Mouse (Mus musculus) A20 (cell line): ENCODE measurements around the gene Tmem80.
A peak's percentile ranks its signal among the peaks of the same experiment; 100 is the strongest.

Experiments
- DNase-seq: peaks from one replicate; pipeline ENCODE4 v3.0.0-alpha.2; 2011; ENCODE audit warnings: low read depth, low spot score

Gene Tmem80

DNA sequence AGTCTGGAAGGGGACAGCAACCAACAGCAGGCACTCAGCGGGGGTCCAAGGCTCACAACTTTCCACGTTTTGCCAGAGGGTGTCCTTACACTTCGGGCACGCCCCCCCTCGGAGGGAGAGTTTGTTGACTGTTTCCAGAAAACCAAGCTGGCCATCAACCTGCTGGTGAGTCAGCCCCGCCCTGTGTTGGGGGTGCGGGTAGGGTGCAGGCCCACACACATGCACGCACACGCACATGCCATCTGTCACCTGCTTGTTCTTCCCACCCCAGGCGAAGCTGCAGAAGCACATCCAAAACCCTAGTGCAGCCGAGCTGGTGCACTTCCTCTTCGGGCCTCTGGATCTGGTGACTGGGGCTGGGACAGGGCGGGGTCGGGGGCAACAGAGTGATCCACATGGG is 29.4 kb downstream of the Tmem80 start:
- DNase-seq, result no peak

DNA sequence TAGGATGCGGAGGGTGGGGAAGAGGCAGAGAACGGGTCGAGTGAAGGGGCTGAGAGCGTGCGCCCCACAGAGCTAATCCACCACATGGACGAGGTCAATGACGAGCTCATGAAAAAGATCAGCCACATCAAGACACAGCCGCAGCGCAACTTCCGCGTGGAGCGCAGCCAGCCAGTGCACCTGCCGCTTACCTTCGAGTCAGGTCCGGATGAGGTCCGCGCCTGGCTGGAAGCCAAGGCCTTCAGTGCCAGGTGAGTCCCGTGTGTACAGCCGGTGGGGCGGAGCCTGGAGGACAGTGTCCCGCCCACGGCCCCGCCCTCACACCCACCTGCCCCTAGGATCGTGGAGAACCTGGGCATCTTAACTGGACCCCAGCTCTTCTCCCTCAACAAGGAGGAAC is 34.0 kb downstream of the Tmem80 start:
- peak; percentile 46 for DNase-seq

DNA sequence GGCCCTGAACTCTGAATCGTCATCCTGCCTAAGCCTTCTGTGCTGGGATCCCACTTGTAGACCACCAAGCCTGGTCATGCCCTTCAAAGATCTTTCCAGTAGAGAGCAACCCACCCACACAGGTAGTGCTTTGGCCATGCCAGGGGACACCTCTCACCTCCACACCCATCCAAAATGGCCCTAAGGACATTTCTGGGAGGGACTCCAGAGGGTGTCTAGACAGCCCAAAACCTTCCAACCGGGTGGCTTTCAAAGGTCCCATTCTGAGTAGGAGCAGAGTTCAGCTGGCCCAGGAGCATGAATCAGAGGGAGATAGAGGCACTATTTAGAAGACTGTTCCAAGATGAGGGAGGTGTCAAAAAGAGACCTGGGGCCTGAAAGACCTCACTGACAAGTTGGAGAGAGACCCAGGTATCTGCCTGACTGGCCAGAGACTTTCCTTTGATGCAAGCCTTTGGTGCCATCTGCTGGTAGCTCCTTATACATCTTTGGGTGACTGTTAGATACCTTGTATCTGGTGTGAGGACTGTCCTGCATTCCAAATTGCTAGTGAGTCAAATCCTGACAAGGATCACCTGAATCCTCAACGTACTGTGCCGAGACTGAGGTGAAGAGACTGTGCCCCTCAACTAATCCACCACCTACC is 35.7 kb downstream of the Tmem80 start:
- DNase-seq, result peak; percentile 79

DNA sequence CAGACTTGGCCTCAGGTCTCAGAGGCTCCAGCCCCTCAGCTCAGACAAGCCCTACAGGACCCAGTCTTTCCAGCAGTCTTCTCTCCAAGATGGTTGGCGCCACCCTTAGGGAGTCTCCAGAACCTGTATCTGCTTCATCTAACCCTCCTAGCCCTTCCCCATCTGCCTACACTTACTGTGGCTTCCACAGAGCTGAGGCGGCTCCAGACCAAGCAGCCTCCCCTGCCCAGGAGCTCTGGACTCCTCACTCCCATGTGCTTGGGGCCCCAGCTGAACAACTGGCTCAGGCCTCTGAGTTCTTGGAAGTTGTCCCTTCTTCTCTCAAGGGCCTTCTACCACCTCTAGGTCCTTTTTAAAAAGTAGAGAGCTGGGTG is 36.2 kb downstream of the Tmem80 start:
- no peak for DNase-seq

DNA sequence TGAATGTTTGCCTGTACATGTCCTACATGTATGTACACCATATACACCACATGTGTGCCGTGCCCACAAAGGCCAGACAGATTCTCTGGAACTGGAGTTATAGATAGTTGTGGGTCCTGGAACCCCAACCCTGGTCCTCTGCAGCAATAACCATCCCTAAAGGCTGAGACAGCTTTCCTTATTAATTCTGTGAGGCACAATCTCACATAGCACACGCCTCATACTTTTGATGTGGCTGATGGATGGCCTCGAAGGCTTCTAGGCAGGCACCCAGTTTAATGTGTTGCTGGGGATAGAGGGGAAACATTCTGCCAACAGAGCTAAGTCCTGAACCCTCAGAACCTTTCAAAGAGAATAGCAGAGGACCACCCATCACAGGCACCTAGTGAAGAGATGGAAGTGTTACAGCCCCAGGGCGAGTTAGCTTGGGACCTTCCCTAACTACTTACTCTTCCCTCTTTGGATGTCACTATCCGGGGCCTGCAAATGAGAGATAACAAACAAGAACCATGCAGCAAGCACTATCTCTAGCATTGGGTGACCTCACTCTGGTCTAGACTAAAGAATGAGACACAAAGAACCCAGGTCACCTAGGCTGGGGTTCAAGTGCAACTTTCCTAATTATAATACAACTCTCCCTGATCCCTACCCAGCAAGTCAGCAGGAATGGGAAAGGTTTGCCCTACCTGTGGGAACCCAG is 37.0 kb downstream of the Tmem80 start:
- DNase-seq, result no peak

DNA sequence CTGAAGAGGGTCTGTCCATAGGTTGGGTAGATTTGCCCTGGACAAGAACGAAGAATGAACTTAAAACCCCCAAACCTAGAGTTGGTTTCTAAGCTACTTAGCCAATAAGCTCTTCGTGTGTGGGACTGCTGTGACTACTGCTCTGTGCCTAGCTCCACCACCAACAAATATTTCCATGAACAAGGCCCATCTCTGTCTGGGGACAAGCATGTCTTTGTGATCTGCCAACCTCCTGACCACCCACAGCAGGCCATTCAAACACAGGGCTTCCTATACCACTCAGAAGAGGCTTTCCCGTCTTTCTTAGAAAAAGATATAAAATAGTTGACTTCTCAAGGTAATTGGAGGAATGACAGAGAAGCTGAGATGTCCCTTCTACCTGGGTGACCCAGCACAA is 37.5 kb downstream of the Tmem80 start:
- no peak for DNase-seq

DNA sequence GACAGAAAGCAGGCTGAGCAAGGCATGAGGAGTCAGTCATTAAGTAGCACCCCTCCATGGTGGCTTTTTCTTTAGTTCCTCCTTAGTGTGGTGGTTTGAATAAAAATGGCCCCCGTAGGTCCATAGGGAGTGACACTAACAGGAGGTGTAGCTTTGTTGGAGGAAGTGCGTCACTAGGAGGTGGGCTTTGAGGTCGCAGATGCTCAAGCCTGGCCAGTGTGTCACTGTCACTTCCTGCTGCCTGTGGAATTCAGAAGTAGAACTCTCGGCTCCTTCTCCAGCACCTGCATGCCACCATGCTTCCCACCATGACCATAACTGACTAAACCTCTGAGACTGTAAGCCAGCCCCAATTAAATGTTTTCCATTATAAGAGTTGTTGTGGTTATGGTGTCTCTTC is 39.8 kb downstream of the Tmem80 start:
- no peak for DNase-seq

DNA sequence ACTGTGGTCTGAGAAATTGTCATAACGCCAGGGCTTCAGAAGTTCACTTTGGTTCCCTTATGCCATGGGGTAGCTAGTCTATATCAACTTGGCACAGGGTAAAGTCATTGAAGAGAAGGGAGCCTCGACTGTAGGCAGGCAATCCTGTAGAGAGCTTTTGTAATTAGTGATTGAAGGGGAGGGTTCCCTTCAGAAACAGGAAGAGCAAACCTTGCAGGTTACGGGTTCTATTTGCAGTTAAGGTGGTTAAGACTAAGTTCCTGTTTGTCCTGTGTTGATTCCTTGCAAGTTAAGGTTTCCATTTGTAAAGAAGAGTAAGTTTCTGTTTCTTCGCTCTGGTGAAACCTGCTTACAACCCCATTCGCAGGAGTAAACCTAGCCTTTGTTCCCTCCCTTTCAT is 42.4 kb downstream of the Tmem80 start:
- DNase-seq, result peak; percentile 73

DNA sequence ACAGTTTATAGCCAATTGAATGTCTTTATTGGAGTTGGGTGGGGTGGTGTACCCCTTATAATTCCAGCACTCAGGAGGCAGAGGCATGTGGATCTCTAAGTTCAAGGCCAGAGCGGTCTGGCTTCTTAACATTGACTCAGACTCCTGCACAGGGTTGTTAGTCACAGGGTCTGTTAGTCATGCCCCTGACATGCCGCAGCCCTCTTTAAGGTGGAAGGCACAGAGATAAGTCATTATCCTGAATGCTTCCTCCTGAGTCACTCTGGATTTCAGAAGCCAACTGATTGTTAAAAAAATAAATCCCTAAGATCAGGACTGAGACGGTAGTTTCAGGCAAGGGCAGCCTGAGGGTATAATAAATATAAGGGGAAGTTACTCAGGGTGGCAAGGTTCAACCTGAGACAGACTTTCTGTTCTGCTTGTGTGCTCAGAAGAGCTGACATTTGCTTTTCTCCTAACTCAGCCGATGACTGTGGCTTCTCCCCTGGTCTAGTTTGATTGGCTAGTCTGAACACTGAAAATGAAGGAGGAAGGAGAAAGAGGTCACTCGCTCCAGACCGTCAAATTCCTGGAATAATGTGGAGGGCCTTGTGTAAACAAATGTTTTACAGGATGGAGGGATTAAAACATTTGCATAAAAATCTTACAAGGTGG is 44.5 kb downstream of the Tmem80 start:
- peak; percentile 85 for DNase-seq

DNA sequence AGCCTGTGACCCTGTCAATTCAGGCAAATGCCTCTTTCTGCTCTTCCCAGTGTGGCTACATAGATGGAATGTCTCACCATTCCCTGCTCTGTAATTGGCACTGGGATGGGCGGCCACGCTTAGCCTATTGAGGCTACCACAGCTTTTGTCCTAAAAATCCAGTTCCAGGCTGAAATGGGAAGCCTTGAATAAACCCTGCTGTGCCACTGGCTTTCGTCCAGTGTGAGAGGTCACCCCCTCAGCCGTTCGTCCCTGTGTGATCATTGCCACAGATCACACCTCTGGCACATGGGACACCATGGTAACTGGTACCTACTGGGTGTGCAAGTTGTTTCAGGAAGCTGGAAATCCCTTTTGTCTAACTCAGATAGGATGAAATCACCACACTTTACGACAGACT is 46.1 kb downstream of the Tmem80 start:
- DNase-seq, result no peak

DNA sequence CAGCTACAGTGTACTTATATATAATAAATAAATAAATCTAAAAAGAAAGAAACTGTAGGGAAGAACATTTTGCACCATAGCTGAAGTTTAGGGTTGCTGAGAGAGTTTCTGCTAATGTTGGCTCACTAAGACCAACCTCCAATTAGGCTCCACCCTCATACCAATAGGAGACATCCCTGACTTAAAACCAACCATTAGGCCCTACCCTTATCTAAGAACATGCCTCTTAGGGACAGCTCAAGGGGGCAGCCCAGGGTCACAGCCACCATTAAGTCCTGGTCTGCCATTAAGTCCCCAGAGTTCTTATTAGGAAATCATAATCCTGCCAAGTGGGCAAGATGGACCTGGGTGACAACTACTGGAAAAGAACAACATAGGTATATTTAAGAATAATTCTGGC is 46.9 kb downstream of the Tmem80 start:
- DNase-seq, result no peak

DNA sequence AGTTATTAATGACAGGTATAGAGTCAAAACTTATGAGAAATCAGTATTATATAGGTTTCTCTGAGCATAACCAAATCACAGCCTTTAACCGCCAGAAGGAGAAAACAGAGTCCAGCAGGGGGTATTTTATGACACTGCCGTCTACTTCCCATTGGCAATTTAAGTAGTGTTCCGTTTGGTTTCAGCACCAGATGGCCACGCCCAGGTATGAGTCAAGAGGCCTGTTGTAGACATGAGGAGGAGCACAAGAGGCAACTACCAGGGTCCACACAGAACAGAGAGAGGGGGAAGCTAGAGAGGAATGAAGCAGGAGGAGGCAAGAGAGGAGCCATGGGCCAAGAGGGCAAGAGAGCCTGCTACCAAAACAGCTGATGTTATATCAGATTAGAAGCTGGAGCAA is 52.0 kb downstream of the Tmem80 start:
- peak; percentile 36 for DNase-seq

DNA sequence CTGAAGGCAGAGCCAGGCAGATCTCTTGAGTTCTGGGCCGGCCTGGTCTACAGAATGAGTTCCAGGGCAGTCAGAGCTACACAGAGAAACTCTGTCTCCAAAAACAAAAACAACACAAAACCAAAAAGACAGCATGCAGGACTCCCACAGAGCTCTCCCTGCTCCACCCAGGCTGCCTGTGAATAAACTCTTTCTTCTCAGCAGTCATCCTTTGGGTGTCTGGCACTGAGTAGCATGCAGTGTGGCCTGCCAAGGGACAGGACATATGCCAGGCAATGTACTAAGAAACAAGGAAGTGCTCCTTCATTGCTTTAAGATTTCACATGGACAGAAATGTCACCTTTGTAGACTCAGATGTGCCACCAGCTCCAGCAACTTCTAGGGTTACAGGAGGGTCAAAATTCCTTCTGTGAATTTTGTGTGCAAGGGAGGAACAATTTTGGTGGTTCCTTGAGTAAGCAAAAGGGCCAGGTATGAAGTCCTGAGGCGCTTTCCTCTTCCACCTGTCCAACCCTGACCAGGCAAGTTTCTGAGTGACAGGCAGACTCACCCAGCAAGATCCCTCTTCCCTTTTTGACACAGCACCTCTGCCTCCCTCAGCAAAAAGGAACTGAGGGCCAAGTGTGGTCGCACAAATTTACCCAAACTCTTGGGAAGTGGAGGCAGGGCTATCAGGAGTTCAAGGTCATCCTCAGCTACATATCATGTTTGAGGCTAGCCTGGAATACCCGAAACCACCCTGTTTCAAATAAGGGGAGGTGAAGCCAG is 53.7 kb downstream of the Tmem80 start:
- no peak for DNase-seq
